Mouse (Mus musculus) left cerebral cortex, adult 2 months (tissue): ENCODE results near the gene Ccpg1os. TPM values are rescaled to one million over a fixed set of nuclear protein-coding genes. Genes with fewer than 3 reads are reported as not detected.
A peak's percentile ranks its signal among the peaks of the same experiment; 100 is the strongest.

Experiments
- DNase-seq, 2 experiments: peaks; one replicate each; pipeline ENCODE4 v3.0.0; 2021 to 2022; ENCODE audit warnings: low spot score in 2 of 2, mixed read lengths in 1 of 2; ENCODE audit errors: extremely low spot score in 1 of 2
- H3K27ac ChIP-seq: fragments of 200-600 bp; 2 replicates; pipeline ENCODE4 v1.8.1; 2022
- H3K4me3 ChIP-seq: fragments of 200-600 bp; 2 replicates; pipeline ENCODE4 v1.8.1; 2022
- CTCF ChIP-seq: fragments of 200-600 bp; IDR thresholded peaks from 2 replicates; pipeline ENCODE4 v1.8.1; 2022; ENCODE audit warnings: antibody characterized with exemption, mild to moderate bottlenecking, moderate library complexity
- intact Hi-C: fragments of 180-260 bp; cut with DNase I; formaldehyde crosslinking; loops from one replicate; pipeline ENCODE4 v1.15.1; 2025
- microRNA-seq, 2 experiments: library from miRNA; unstranded; fragments of <30 nt; microRNA quantifications; one replicate each; pipeline ENCODE4 v1.2.0; 2021
- total RNA-seq, 2 experiments: library from RNA; stranded (reverse); gene quantifications; 2 replicates each; pipeline ENCODE4 v1.2.3; 2021

Gene Ccpg1os
- total RNA-seq, 2 experiments from 2014 or later = 9.2 to 10.8 TPM

- intact Hi-C loops = no loop called here
- peak; percentile 34 for TF ChIP-seq CTCF
- DNase-seq = no peak
- H3K27ac ChIP-seq = no peak overlapping the region
- no peak overlapping the region for H3K4me3 ChIP-seq
These were observed 41.8 kb downstream of the Ccpg1os start for GRCm38 (mm10) chr9:72943424-72943823.

- TF ChIP-seq CTCF = no peak
- no peak overlapping the region for H3K27ac ChIP-seq
- intact Hi-C loops = no loop called here
- no peak for DNase-seq
- no peak overlapping the region for H3K4me3 ChIP-seq
These were observed 48.9 kb downstream of the Ccpg1os start for GRCm38 (mm10) chr9:72936301-72936700.

DNA sequence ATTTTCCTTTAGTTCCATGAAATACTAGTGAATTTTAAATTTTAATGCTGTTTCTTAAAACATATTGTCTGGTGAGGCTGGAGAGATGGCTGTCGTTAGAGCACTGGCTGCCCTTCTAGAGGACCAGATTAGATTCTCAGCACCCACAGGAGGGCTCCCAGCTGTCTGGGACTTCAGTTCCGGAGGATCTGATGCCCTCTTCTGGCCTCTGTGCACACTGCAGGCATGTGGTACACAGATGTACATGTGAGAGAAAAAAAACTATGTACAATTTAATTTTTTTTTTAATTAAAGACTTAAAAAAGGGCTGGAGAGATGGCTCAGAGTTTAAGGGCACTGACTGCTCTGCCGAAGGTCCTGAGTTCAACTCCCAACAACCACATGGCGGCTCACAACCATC is 49.9 kb downstream of the Ccpg1os start:
- DNase-seq = no peak
- peak; percentile 19 for TF ChIP-seq CTCF
- no peak overlapping the region for H3K4me3 ChIP-seq
- intact Hi-C loops = no loop called here
- H3K27ac ChIP-seq = no peak overlapping the region

- no peak for TF ChIP-seq CTCF
- Histone ChIP-seq H3K4me3 (no peak overlapping the region), H3K27ac (peak overlapping the region; percentile 54)
- intact Hi-C loops = loop anchor here (1.0 kb wide), 1 partner anchor 37 kb away; no protein-coding TSS in a partner anchor
- DNase-seq = peak; percentile 46 to 55
These were observed 53.9 kb downstream of the Ccpg1os start for GRCm38 (mm10) chr9:72931166-72931790.

Small RNAs within 50 kb of the gene (microRNA-seq; reads per million reads assigned to microRNA genes)
- 0 reads per million in 2 experiments for gene Gm27353

Other genes starting within 250 kb of the Ccpg1os start
- 1 to 10 TPM; 1.5 to 1.8 TPM for gene Prtg, start 178.5 kb downstream of the Ccpg1os start, total RNA-seq
- 10 to 100 TPM; 18.6 to 19.5 TPM for gene Pygo1, start 59.7 kb downstream of the Ccpg1os start, total RNA-seq
- gene Dyx1c1, start 26.6 kb downstream of the Ccpg1os start, total RNA-seq = 1 to 10 TPM; 1.5 to 1.9 TPM
- not detected for gene Gm44503, start 26.5 kb downstream of the Ccpg1os start, total RNA-seq
- 100 to 1,000 TPM; 124 to 128 TPM for gene Ccpg1, start within 50 bp of the Ccpg1os start, total RNA-seq
- 10 to 100 TPM; 15.4 to 16.2 TPM for gene Pigb, start 55.0 kb upstream of the Ccpg1os start, total RNA-seq
- gene Rab27a, start 59.5 kb upstream of the Ccpg1os start, total RNA-seq = 1 to 10 TPM; 7.5 to 8.9 TPM
- gene Khdc3, start 116.5 kb upstream of the Ccpg1os start, total RNA-seq = 1 to 10 TPM; 2.4 to 2.8 TPM
- gene Gm20509, start 117.1 kb upstream of the Ccpg1os start, total RNA-seq = not detected
- gene Rsl24d1, start 128.0 kb upstream of the Ccpg1os start, total RNA-seq = 10 to 100 TPM; 53.9 to 54.2 TPM